Mouse (Mus musculus) midbrain, postnatal 0 days (tissue): Measurements from ENCODE around the gene Brd7. TPM values are rescaled to one million over a fixed set of nuclear protein-coding genes. Genes with fewer than 3 reads are reported as not detected.

ENCODE experiments used
- ATAC-seq: fragments of 200-750 bp; cut with Nextera tagmentation; 2 replicates; pipeline ENCODE4 v1.8.0; 2017; ENCODE audit warnings: moderate number of reproducible peaks, mild to moderate bottlenecking, moderate TSS enrichment, moderate library complexity; ENCODE audit not compliant: low FRiP score
- DNase-seq: peaks from one replicate; pipeline ENCODE4 v3.0.0-alpha.2; 2015; ENCODE audit warnings: low spot score
- H3K27ac ChIP-seq: fragments of 300-500 bp; sonication (generic); 2 replicates; pipeline ENCODE4 v1.5.1; 2014; ENCODE audit warnings: low read depth, mild to moderate bottlenecking, low read length, mixed read lengths
- H3K27me3 ChIP-seq: fragments of 300-500 bp; sonication (generic); 2 replicates; pipeline ENCODE4 v1.6.1; 2014; ENCODE audit warnings: low read length, control low read depth, mixed read lengths; ENCODE audit not compliant: insufficient read depth
- H3K36me3 ChIP-seq: fragments of 300-500 bp; sonication (generic); 2 replicates; pipeline ENCODE4 v1.6.1; 2014; ENCODE audit warnings: low read length, control low read depth, mixed read lengths; ENCODE audit not compliant: insufficient read depth
- H3K4me1 ChIP-seq: fragments of 300-500 bp; sonication (generic); 2 replicates; pipeline ENCODE4 v1.6.1; 2014; ENCODE audit warnings: mild to moderate bottlenecking, control low read depth, antibody characterized with exemption, low read length, mixed read lengths; ENCODE audit not compliant: insufficient read depth
- H3K4me2 ChIP-seq: fragments of 300-500 bp; sonication (generic); 2 replicates; pipeline ENCODE4 v1.6.1; 2014; ENCODE audit warnings: low read depth, mild to moderate bottlenecking, low read length, mixed read lengths; ENCODE audit not compliant: poor library complexity, severe bottlenecking
- H3K4me3 ChIP-seq: fragments of 300-500 bp; sonication (generic); 2 replicates; pipeline ENCODE4 v1.5.1; 2014; ENCODE audit warnings: low read depth, mild to moderate bottlenecking, low read length, moderate library complexity
- H3K9ac ChIP-seq: fragments of 300-500 bp; sonication (generic); replicated peaks from 2 replicates; pipeline ENCODE4 v1.6.1; 2014; ENCODE audit warnings: mild to moderate bottlenecking, low read length, moderate library complexity, mixed read lengths; ENCODE audit not compliant: poor library complexity, severe bottlenecking
- H3K9me3 ChIP-seq: fragments of 300-500 bp; sonication (generic); 2 replicates; pipeline ENCODE4 v1.6.1; 2016; ENCODE audit warnings: low read length, control low read depth
- CTCF ChIP-seq: IDR thresholded peaks from 2 replicates; pipeline ENCODE4 v1.5.1; 2016; ENCODE audit warnings: antibody characterized with exemption, mild to moderate bottlenecking
- WGBS: fragments of 180-500 bp; shearing (Covaris S2); extraction: QIAGEN DNeasy Blood & Tissue Kit; methylation state at CpG from one replicate; pipeline ENCODE4 v1.1.7; 2014; 5-methylcytosine and 5-hydroxymethylcytosine counted together
- polyA plus RNA-seq: library from polyadenylated mRNA; unstranded; fragments of >200 nt; fragmentation: Nextera tagmentation; extraction: Ambion mirVana; gene quantifications from 2 replicates; pipeline ENCODE4 v1.2.1, GENCODE M21; 2015
- total RNA-seq: library from RNA; depleted of rRNA; stranded (reverse); fragments of >200 nt; gene quantifications from 2 replicates; pipeline ENCODE4 v1.2.3, GENCODE M21; 2014

The Brd7 gene
- total and polyA plus RNA-seq, 2 experiments from 2014 or later, result 29.7 to 60.7 TPM

DNA sequence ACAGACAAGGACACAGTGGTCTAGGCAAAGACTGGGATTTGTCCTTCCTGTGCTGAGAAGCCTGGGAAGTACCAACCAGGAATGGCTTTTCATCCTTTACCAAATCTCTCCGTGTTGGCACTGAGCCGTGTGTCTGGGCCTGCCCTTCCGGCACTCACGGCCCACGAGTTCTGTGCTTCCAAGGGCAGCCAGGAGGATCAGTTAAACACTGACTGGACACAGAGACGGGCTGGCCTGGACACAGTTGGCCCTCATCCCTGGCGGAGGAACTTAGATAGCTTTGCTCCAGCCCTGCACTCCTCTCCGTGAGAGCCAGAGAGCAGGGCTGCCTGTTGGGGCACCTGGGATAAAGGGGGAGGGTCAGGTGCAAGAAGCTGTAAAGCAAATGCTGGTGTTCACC is 49.0 kb downstream of the Brd7 start:
- 69% methylated on average over 8 of the region's 8 CpGs for WGBS
- ATAC-seq (no peak), DNase-seq (no peak)
- Histone ChIP-seq H3K4me2 (no peak overlapping the region), H3K9me3 (no peaks in the 10 kb centered on the region), H3K4me3 (no peak overlapping the region), H3K27me3 (no peaks in the 10 kb centered on the region), H3K27ac (no peak overlapping the region), H3K36me3 (no peaks in the 10 kb centered on the region), H3K9ac (no peak overlapping the region), H3K4me1 (no peaks in the 10 kb centered on the region)
- no peak for TF ChIP-seq CTCF

DNA sequence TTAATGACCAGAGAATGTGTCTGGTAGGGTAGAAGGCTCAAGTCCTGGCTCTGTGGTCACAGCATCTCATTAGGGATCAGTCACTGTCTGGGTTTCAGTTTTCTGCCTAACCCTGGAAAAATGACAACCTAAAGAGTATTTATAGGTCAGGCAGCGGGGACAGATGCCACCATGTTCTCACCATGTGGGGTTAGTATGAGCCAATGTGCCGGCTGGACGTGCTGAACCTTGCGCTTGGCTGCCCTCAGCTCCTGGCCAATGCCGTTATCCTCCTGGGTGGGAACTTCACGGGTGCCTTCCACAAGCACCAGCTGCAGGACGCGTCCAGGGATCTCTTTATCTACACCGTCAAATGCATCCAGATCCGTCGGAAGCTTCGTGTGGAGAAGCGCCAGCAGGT is 51.7 kb downstream of the Brd7 start:
- TF ChIP-seq CTCF, result no peak
- H3K4me1 ChIP-seq, result no peaks in the 10 kb centered on the region
- H3K36me3 ChIP-seq, result no peaks in the 10 kb centered on the region
- H3K4me2 ChIP-seq, result no peak overlapping the region
- no peak overlapping the region for H3K4me3 ChIP-seq
- 94% methylated on average over 13 of the region's 13 CpGs for WGBS
- DNase-seq (no peak), ATAC-seq (no peak)
- H3K27ac ChIP-seq, result no peak overlapping the region
- H3K9me3 ChIP-seq, result no peaks in the 10 kb centered on the region
- H3K9ac ChIP-seq, result no peak overlapping the region
- no peaks in the 10 kb centered on the region for H3K27me3 ChIP-seq

DNA sequence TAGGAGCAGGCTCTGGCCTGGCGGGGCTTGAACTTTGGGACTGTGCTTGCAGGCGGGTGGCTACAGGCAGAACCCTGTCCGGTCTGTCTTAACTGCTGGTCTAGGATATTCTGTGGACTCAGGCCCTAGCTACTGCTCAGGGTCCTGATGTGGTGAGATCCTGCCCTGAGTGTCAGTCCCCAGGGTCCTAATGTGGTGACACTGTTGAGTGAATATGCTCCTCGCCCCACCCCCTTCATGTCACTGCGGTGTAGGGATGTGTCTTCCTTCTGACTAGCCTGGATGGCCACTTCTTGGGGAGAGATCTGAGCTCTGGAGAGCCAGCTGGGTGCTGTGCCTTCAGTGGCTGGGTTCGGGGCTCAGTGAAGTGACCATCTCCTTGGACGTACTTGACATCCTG is 52.1 kb downstream of the Brd7 start:
- DNase-seq, result no peak
- TF ChIP-seq CTCF, result no peak
- 96% methylated on average over 7 of the region's 7 CpGs for WGBS

DNA sequence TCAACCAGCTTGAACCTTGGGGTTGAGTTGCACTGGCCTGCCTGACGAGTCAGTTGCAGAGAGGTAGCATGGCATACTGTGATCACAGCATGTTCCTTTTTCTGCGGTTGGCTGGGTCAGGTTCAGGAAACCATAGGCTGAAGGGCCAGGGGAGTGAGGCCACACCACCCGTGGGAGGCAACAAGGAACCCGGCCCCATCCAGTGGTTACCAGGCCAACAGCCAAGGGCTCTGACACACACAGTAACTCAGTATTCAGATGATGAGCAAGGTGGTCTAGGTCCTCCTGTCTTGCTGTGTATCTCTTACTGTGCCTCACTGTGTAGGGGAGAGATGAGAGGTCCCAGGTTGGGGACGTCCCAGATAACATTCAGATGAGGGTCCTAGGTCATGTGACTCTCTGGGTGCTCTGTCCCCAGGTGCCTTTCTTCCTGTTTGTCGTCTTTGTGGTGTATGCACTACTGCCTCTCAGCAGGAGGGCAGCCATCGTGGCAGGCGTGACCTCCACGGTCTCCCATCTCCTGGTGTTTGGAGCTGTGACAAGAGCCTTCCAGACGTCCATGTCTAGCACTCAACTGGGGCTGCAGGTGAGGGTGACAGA is 52.6 kb downstream of the Brd7 start:
- Histone ChIP-seq H3K4me3 (no peak overlapping the region), H3K9me3 (no peaks in the 10 kb centered on the region), H3K4me1 (no peaks in the 10 kb centered on the region), H3K36me3 (no peaks in the 10 kb centered on the region), H3K4me2 (no peak overlapping the region), H3K9ac (no peak overlapping the region), H3K27ac (no peak overlapping the region), H3K27me3 (no peaks in the 10 kb centered on the region)
- DNase-seq (no peak), ATAC-seq (no peak)
- no peak for TF ChIP-seq CTCF
- 76% methylated on average over 10 of the region's 10 CpGs for WGBS

More for the DNA sequence above, 52.1 kb downstream of the Brd7 start:
- Histone ChIP-seq H3K27ac (no peak overlapping the region), H3K4me1 (no peaks in the 10 kb centered on the region), H3K9me3 (no peaks in the 10 kb centered on the region), H3K36me3 (no peaks in the 10 kb centered on the region), H3K9ac (no peak overlapping the region), H3K4me2 (no peak overlapping the region), H3K27me3 (no peaks in the 10 kb centered on the region), H3K4me3 (no peak overlapping the region)
- ATAC-seq, result no peak

DNA sequence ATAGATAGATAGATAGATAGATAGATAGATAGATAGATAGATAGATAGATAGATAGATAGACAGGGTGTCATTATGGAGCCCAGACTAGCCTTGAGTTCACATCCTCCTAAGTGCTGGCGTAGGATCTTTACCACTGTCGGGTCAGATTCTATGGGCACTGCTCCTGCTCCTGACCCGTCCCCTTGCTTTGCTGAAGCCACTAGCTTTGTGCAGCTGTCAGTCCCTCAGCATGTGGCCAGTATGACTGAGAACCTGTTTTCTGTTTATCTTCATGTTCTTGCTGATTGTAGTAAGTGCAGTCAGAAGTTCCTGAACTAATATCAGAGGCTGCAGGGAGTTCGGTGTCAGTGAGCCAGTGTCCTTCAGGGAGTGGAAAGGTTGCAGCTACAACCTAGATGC is 54.3 kb downstream of the Brd7 start:
- Histone ChIP-seq H3K36me3 (no peaks in the 10 kb centered on the region), H3K9me3 (no peaks in the 10 kb centered on the region), H3K4me1 (no peaks in the 10 kb centered on the region), H3K27ac (no peak overlapping the region), H3K9ac (no peak overlapping the region), H3K4me2 (no peak overlapping the region), H3K27me3 (no peaks in the 10 kb centered on the region), H3K4me3 (no peak overlapping the region)
- TF ChIP-seq CTCF, result no peak
- WGBS, result 80% methylated on average over 4 of the region's 4 CpGs
- ATAC-seq (no peak), DNase-seq (no peak)

DNA sequence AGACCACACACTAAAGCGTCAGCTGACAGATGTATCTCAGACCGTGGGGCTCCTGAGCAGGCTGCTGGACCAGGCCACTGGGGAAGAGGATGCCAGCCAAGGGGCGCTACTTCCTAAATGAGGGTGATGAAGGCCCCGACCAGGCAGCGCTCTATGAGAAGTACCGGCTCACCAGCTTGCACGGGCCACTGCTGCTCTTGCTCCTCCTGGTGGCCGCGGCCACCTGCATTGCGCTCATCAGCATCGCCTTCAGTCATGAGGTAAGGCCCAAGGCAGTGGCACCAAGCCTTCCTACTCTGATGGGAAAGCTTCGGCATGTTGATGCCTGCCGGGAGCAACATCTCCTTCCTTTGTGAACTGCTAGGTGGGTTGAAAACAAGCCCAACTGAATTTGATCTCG is 55.5 kb downstream of the Brd7 start:
- Histone ChIP-seq H3K4me2 (no peak overlapping the region), H3K27ac (no peak overlapping the region), H3K27me3 (no peaks in the 10 kb centered on the region), H3K36me3 (no peaks in the 10 kb centered on the region), H3K4me3 (no peak overlapping the region), H3K4me1 (no peaks in the 10 kb centered on the region), H3K9me3 (no peaks in the 10 kb centered on the region), H3K9ac (no peak overlapping the region)
- ATAC-seq, result no peak
- no peak for DNase-seq
- peak; percentile 47; the same call in 1 of the 2 replicates for TF ChIP-seq CTCF
- WGBS, result 75% methylated on average over 14 of the region's 14 CpGs
